Mouse (Mus musculus) heart, embryonic 10.5 days (tissue): ENCODE measurements around the gene Mogs. TPM values are rescaled to one million over a fixed set of nuclear protein-coding genes. Genes with fewer than 3 reads are reported as not detected.

Source experiments
- DNase-seq: peaks from one replicate; pipeline ENCODE4 v3.0.0-alpha.2; 2017; ENCODE audit warnings: low spot score
- H3K27ac ChIP-seq: fragments of 300-500 bp; sonication (generic); 2 replicates; pipeline ENCODE4 v1.5.1; 2016; ENCODE audit warnings: mild to moderate bottlenecking
- H3K27me3 ChIP-seq: fragments of 300-500 bp; sonication (generic); 2 replicates; pipeline ENCODE4 v1.6.1; 2016; ENCODE audit warnings: mild to moderate bottlenecking; ENCODE audit not compliant: poor library complexity, insufficient read depth, severe bottlenecking
- H3K36me3 ChIP-seq: fragments of 300-500 bp; sonication (generic); 2 replicates; pipeline ENCODE4 v1.6.1; 2016; ENCODE audit warnings: mild to moderate bottlenecking, moderate library complexity
- H3K4me1 ChIP-seq: fragments of 300-500 bp; sonication (generic); 2 replicates; pipeline ENCODE4 v1.6.1; 2016; ENCODE audit warnings: mild to moderate bottlenecking
- H3K4me3 ChIP-seq: fragments of 300-500 bp; sonication (generic); 2 replicates; pipeline ENCODE4 v1.5.1; 2016; ENCODE audit warnings: mild to moderate bottlenecking, moderate library complexity
- H3K9me3 ChIP-seq: fragments of 300-500 bp; sonication (generic); 2 replicates; pipeline ENCODE4 v1.6.1; 2016; ENCODE audit warnings: mild to moderate bottlenecking, moderate library complexity
- WGBS: fragments of 180-500 bp; shearing (Covaris S2); methylation state at CpG from one replicate; pipeline ENCODE4 v1.1.7; 2016; 5-methylcytosine and 5-hydroxymethylcytosine counted together
- polyA plus RNA-seq: library from polyadenylated mRNA; unstranded; fragments of >200 nt; fragmentation: Nextera tagmentation; extraction: Ambion mirVana; gene quantifications from 2 replicates; pipeline ENCODE4 v1.2.1, GENCODE M21; 2016

Mogs gene
- polyA plus RNA-seq, 1 experiment from 2014 or later, result 42.5 TPM

- H3K4me3 ChIP-seq, result no peak overlapping the region
- H3K27ac ChIP-seq, result peak overlapping the region; percentile 98; the same call in 1 of the 2 replicates
- no peaks in the 10 kb centered on the region for H3K9me3 ChIP-seq
- H3K4me1 ChIP-seq, result peaks cover 62% of the 10 kb centered on the region
- peaks cover 30% of the 10 kb centered on the region for H3K36me3 ChIP-seq
- DNase-seq, result no peak
- H3K27me3 ChIP-seq, result no peaks in the 10 kb centered on the region
- WGBS, result 84% methylated on average over 14 of the region's 14 CpGs
These were observed 3.8 kb downstream of the Mogs start for GRCm38 (mm10) chr6:83118825-83119733.

- Histone ChIP-seq H3K36me3 (peaks cover 30% of the 10 kb centered on the region), H3K9me3 (no peaks in the 10 kb centered on the region), H3K27me3 (no peaks in the 10 kb centered on the region), H3K4me1 (peaks cover 63% of the 10 kb centered on the region), H3K27ac (peak overlapping the region; percentile 98), H3K4me3 (peak overlapping the region; percentile 91; the same call in 1 of the 2 replicates)
- no peak for DNase-seq
- 81% methylated on average over 7 of the region's 7 CpGs for WGBS
These were observed 4.4 kb downstream of the Mogs start for GRCm38 (mm10) chr6:83119734-83120051.

- H3K9me3 ChIP-seq, result no peaks in the 10 kb centered on the region
- H3K27ac ChIP-seq, result peak within 1 kb of the TSS; percentile 98
- peak; percentile 100 for DNase-seq
- under 1% methylated on average over 38 of the region's 38 CpGs for WGBS
- H3K27me3 ChIP-seq, result no peaks in the 10 kb centered on the region
- peaks cover 62% of the 10 kb centered on the region for H3K4me1 ChIP-seq
- peak within 1 kb of the TSS; percentile 91 for H3K4me3 ChIP-seq
- H3K36me3 ChIP-seq, result peaks cover 30% of the 10 kb centered on the region
These were observed 5.9 kb downstream of the Mogs start, which contains the start of gene Wbp1 for GRCm38 (mm10) chr6:83120930-83121862. TSS of gene Wbp1 (minus strand) at chr6:83121559.

- Histone ChIP-seq H3K4me3 (peak overlapping the region; percentile 91), H3K27ac (peak overlapping the region; percentile 98), H3K27me3 (no peaks in the 10 kb centered on the region), H3K4me1 (peaks cover 53% of the 10 kb centered on the region), H3K9me3 (no peaks in the 10 kb centered on the region), H3K36me3 (peaks cover 26% of the 10 kb centered on the region)
- 1% methylated on average over 47 of the region's 52 CpGs for WGBS
- DNase-seq, result no peak
These were observed 6.8 kb downstream of the Mogs start for GRCm38 (mm10) chr6:83121863-83122710.

- no peak for DNase-seq
- no peak overlapping the region for H3K27ac ChIP-seq
- H3K36me3 ChIP-seq, result peaks cover 18% of the 10 kb centered on the region
- H3K4me3 ChIP-seq, result peak overlapping the region; percentile 91; the same call in 1 of the 2 replicates
- no peaks in the 10 kb centered on the region for H3K9me3 ChIP-seq
- 88% methylated on average over 5 of the region's 5 CpGs for WGBS
- H3K27me3 ChIP-seq, result no peaks in the 10 kb centered on the region
- peaks cover 50% of the 10 kb centered on the region for H3K4me1 ChIP-seq
These were observed 7.7 kb downstream of the Mogs start for GRCm38 (mm10) chr6:83122961-83123360.

- DNase-seq, result peak; percentile 95
- under 1% methylated on average over 30 of the region's 30 CpGs for WGBS
- Histone ChIP-seq H3K27ac (peak overlapping the region; percentile 90), H3K27me3 (no peaks in the 10 kb centered on the region), H3K4me3 (peak overlapping the region; percentile 78), H3K36me3 (no peaks in the 10 kb centered on the region), H3K4me1 (peaks cover 42% of the 10 kb centered on the region), H3K9me3 (no peaks in the 10 kb centered on the region)
These were observed 9.6 kb downstream of the Mogs start for GRCm38 (mm10) chr6:83124851-83125312.

- Histone ChIP-seq H3K27ac (peak within 1 kb of the TSS; percentile 90), H3K36me3 (no peaks in the 10 kb centered on the region)
- 30% methylated on average over 5 of the region's 5 CpGs for WGBS
These were observed 10.0 kb downstream of the Mogs start, which contains the start of gene Ino80b for GRCm38 (mm10) chr6:83125331-83125730. TSS of gene Ino80b (minus strand) at chr6:83125431.

GRCm38 (mm10) chr6:83127419-83127818, 12.1 kb downstream of the Mogs start:
- Histone ChIP-seq H3K27ac (no peak overlapping the region), H3K9me3 (no peaks in the 10 kb centered on the region), H3K27me3 (no peaks in the 10 kb centered on the region), H3K36me3 (no peaks in the 10 kb centered on the region), H3K4me1 (peaks cover 24% of the 10 kb centered on the region), H3K4me3 (no peak overlapping the region)
- 92% methylated on average over 5 of the region's 5 CpGs for WGBS
- no peak for DNase-seq

More at GRCm38 (mm10) chr6:83125331-83125730, 10.0 kb downstream of the Mogs start, which contains the start of gene Ino80b:
- no peaks in the 10 kb centered on the region for H3K27me3 ChIP-seq
- H3K4me3 ChIP-seq, result peak within 1 kb of the TSS; percentile 78
- no peak for DNase-seq
- no peaks in the 10 kb centered on the region for H3K9me3 ChIP-seq
- H3K4me1 ChIP-seq, result peaks cover 37% of the 10 kb centered on the region

GRCm38 (mm10) chr6:83131469-83132034, 16.3 kb downstream of the Mogs start:
- peaks cover 15% of the 10 kb centered on the region for H3K27me3 ChIP-seq
- peaks cover 13% of the 10 kb centered on the region for H3K4me1 ChIP-seq
- no peak overlapping the region for H3K4me3 ChIP-seq
- H3K27ac ChIP-seq, result no peak overlapping the region
- H3K9me3 ChIP-seq, result no peaks in the 10 kb centered on the region
- no peaks in the 10 kb centered on the region for H3K36me3 ChIP-seq
- DNase-seq, result no peak
- WGBS, result 76% methylated on average over 6 of the region's 6 CpGs

GRCm38 (mm10) chr6:83132176-83132919, 17.1 kb downstream of the Mogs start:
- WGBS, result 82% methylated on average over 9 of the region's 9 CpGs
- H3K27me3 ChIP-seq, result peaks cover 15% of the 10 kb centered on the region
- H3K4me3 ChIP-seq, result no peak overlapping the region
- DNase-seq, result no peak
- peaks cover 21% of the 10 kb centered on the region for H3K4me1 ChIP-seq
- H3K36me3 ChIP-seq, result no peaks in the 10 kb centered on the region
- H3K9me3 ChIP-seq, result no peaks in the 10 kb centered on the region
- no peak overlapping the region for H3K27ac ChIP-seq

- Histone ChIP-seq H3K36me3 (no peaks in the 10 kb centered on the region), H3K4me3 (no peak overlapping the region), H3K27ac (no peak overlapping the region), H3K9me3 (no peaks in the 10 kb centered on the region), H3K4me1 (peaks cover 38% of the 10 kb centered on the region), H3K27me3 (peaks cover 15% of the 10 kb centered on the region)
- DNase-seq, result no peak
- 70% methylated on average over 3 of the region's 3 CpGs for WGBS
These were observed 18.9 kb downstream of the Mogs start for GRCm38 (mm10) chr6:83134226-83134625.
